Mouse (Mus musculus) cerebellum, postnatal 4 days (tissue): ENCODE measurements around the gene Lama2.

Experiments used
- DNase-seq, 2 experiments: peaks; one replicate each; pipeline ENCODE4 v3.0.0; 2022; ENCODE audit warnings: low spot score in 2 of 2, mixed read lengths in 1 of 2

Gene Lama2

GRCm38 (mm10) chr10:27384636-27385035, 234.9 kb downstream of the Lama2 start:
- DNase-seq, result no peak

DNA sequence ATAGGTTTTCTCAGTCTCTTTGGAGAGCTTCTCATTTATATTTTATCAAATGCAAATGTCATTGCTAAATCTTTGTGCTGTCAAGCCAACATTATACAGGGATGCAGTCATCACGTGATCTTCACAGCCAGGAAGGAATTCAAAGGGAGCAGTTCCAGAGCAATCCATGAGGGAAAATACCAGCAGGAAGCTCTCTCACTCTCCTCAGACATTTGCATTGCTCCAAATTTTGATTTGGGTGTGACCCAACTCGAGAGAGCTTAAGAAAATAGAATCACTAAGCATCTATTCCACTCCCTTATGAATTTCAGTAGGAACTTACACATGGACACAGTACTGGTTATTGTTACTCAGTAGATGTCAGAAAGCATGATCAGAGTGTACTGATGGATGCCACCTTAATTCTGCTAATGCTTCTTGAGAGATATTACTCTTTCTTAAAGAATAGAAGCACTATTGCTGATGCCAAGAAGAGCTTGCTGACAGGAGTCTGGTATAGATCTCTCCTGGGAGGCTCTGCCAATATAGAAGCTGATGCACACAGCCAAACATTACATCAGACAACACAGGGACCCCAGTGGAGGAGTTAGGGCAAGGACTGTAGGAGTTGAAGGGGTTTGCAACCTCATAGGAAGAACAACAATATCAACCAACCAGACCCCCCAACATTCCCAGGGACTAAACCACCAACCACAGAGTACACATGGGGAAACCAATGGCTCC, 236.5 kb downstream of the Lama2 start:
- DNase-seq, result no peak

DNA sequence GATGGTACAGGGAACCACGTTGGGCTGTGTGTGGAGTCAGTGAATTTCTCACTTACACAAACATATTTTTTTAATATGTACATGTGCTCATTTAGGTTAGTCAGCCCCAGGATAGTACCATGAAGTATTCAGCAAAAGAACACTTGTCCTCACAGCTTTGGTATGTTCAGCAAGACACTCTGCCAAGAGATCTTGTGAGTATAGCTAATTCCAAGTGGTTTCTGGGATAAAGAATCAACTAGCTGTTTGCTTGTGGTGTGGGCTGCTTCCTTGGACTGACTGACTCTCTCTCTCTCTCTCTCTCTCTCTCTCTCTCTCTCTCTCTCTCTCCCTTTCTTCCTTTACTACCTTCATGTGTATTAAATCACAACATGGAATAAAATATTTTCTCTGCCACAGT, 241.3 kb downstream of the Lama2 start:
- DNase-seq, result no peak

DNA sequence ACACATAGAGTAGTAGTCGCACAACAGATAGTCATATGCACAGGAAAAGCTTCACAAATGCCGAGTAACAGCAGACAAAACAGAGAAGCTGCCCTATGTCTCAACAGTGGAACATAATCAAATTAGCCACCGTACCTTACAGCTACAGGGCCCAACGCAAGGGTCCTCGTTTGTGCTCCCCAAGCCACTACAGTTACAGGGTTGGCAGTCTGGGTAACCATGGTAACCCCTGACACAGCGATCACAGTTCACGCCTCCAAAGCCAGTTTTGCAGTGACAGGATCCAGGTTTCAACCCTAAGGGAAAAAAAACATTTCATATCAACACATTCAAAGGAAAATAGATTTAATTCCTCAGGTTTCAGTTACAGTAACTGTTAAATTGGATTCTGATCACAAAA, 275.3 kb downstream of the Lama2 start:
- DNase-seq, result no peak

- no peak for DNase-seq
Measured at GRCm38 (mm10) chr10:27322410-27322990, 297.1 kb downstream of the Lama2 start.

- DNase-seq, result no peak
Measured at GRCm38 (mm10) chr10:27307444-27307843, 312.1 kb downstream of the Lama2 start.

GRCm38 (mm10) chr10:27305301-27305700, 314.3 kb downstream of the Lama2 start:
- DNase-seq, result no peak

DNA sequence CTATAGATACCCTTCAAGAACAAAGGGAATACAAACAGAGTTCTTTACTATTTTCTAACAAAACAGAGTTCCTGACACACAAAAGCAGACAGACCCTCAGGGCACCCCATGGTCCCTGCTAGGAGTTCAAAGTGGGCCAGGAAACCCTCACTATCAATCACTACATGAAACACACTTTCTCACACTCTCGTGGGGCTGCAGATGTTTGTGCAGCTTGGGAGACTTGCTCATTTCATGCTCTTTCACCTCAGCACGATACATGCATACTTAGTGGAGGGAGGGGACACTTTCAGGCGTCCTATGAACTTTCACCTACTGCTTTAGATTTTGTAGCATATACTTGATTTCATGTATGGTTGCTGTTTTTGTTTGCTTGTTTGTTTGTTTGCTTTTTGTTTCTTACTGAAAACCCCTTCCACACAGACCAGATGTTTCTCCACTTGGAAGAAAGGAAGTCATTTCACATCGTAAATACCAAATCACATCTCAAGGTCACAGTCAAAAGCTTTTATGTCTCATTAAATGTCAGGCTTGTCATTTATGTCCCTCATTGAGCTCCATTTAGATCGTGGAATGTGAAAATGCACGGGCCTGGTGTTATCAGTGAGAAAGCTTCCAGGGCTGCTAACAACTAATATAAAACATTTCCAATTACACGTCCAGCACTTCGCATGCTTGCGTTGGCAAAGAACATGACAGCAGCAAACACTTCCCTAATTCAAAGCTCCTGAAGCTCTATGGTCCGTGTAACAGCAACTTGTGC, 334.3 kb downstream of the Lama2 start:
- DNase-seq, result no peak

- no peak for DNase-seq
Measured at GRCm38 (mm10) chr10:27267432-27267831, 352.1 kb downstream of the Lama2 start.

- no peak for DNase-seq
Measured at GRCm38 (mm10) chr10:27265812-27266211, 353.7 kb downstream of the Lama2 start.

DNA sequence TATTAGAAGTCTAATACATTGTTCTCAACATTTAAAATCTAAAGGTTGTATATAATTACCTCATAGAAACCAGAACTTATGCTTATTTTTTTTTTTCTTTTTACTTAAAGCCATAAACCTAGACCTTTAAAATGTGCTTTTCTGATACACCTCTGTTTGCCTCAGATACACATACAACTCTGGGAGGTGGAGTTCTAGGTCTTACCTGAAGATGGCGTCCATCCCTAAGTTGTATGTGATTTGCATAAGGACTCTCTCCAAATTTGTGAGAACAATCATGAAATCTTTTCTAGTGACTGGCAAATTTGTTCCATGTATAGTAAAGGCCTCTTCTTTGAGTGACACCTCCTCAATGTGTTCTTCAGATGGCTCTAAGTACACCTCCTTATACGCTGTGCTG, 354.8 kb downstream of the Lama2 start:
- DNase-seq, result no peak

DNA sequence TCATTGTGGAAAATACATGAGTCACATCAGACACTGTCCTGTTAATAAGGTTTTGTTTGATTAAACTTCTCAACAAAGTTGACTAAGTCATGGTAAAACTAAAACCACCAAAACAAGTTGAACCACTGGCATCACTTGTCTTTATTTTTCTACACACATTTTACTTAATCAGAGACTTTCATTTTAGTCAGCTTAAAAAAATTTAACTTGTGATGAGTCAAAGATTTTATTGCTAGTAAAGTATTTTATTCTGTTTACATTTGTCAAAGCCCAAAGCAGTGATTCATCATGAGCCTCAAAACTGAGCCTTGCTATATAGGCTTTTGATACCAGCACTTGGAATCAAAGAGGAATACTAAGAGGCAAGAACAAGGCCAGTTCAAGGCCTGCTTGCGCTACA, 369.8 kb downstream of the Lama2 start:
- no peak for DNase-seq

DNA sequence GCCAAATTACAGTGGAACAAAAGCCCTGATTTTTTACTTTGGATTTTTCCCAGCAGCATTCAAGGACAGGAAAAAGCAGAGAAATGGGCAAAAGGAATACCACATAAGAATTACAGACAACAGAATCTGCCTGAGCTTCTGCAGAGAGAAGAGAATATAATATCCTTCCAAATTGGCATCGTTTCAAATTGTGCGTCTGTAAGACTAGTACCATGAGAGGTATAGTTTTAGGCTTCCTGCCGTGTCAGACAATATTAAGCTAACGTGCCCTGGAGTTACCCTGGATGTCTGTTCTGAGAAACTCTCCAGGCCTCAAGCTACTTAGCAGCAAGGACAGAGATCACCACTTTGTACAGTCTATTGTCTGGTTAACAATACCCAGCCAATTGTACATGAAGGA, 384.8 kb downstream of the Lama2 start:
- no peak for DNase-seq

DNA sequence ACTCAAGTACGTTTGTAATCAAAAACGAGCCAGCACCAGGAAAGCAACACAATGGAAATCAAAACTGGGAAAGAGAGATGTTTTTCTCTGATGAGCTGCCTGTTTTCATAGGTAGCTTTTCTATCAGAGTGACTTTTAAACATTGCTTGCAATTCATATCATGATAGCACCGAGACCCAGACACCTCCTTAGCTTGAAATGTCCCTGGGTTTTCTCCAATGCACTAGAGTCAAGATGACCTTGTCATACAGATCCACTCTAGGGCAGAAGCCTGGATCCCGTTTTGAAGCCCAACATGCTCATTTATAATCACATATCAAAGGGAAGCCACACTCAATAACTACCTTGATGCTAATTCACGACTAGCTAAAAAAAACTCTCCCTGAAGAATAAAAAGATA, 386.0 kb downstream of the Lama2 start:
- no peak for DNase-seq

- DNase-seq, result no peak
Measured at GRCm38 (mm10) chr10:27223815-27224375, 395.7 kb downstream of the Lama2 start.

DNA sequence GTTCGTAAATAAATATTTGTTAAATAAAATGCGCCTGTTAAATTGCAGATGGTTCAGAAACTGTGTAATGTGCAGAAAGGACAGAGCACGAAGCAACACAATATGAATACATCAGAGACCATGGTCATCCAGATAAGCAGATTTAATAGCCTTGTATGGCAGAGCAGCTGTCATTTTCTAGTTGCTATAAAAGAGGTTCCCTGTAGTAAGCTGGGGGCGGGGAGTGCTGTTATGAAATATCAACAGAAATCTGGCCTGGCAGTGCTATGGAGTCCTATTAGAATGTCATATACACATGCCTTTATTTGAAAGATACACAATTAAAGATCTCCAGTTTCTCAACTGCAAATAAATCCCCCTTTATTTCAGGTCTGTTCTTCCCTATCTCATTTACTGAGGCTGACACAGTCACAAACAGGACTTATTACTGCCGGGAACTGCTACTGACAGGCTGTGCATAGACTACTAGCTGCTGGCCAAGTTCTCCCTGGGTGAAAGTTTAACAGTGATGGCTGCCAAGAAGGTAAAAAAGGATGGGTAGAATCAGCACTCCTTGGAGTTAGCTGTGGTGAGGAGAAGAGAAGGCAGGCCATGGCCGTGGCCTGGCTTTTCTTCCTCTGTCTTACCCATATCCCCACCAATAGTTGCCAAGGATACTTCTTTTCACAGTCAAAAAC, 396.8 kb downstream of the Lama2 start:
- DNase-seq, result no peak

- no peak for DNase-seq
Measured at GRCm38 (mm10) chr10:27219698-27220097, 399.9 kb downstream of the Lama2 start.

DNA sequence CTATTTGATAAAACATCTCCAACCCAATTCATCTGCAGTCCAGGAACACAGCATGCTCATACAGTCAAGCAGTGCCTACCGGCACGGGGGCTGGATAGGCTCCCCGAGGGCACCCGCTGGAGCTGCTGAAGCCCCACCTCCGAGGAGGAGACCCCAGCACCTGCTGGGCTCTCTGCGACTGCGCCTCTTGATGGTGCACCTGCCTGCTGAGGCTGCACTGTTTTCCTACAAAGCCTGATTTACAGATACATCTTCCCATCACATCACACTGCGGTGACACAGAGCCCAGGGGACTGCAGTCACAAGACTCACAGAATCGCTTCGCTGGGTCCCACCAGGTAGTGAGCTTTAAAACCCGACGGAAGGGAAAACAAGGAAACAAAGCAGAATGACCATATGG, 412.2 kb downstream of the Lama2 start:
- no peak for DNase-seq

- DNase-seq, result no peak
Measured at GRCm38 (mm10) chr10:27198443-27198842, 421.1 kb downstream of the Lama2 start.

- no peak for DNase-seq
Measured at GRCm38 (mm10) chr10:27193986-27194908, 425.3 kb downstream of the Lama2 start.
